Mouse (Mus musculus) CD4-positive helper T cell, adult 2 months (primary cell): ENCODE results near the gene Gm3187.
"Not testable (repeated sequence)": the region's sequence is repeated elsewhere in the genome, so short reads cannot be mapped to it uniquely, and the experiment has no call there.

Experiments used
- DNase-seq: peaks from one replicate; pipeline ENCODE4 v3.0.0-alpha.2; 2012; ENCODE audit warnings: low read depth, missing footprints, low spot score

Gene Gm3187

GRCm38 (mm10) chr14:5483907-5484306 is at the start of gene Gm3187:
TSS of gene Gm3187 (plus strand) at chr14:5484207.
- DNase-seq = not testable (repeated sequence)

DNA sequence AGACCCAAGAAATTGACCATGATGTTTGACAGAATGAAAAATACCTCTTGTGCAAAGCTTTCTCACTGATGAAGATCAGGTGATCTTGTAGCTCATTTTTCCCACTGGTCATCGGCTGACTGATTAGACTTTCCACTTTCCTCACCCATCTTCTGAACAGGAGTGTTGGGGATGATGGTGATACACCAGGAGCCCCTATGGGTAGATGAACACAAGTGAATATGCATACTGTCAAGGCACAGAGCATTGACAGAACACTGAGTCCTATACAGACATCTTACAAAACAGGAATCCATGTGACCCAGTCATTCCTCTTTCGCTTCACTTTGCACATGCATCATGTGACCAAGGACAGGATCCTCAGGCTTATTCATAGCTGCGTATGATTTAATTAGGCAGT is 28.6 kb upstream of the Gm3187 start, which contains the start of gene Gm3194:
Gm3194 (minus strand) TSS at position 101 of the 400 bp plus-strand sequence.
- not testable (repeated sequence) for DNase-seq

- not testable (repeated sequence) for DNase-seq
Observed at GRCm38 (mm10) chr14:5460469-5460868, 23.5 kb upstream of the Gm3187 start.

DNA sequence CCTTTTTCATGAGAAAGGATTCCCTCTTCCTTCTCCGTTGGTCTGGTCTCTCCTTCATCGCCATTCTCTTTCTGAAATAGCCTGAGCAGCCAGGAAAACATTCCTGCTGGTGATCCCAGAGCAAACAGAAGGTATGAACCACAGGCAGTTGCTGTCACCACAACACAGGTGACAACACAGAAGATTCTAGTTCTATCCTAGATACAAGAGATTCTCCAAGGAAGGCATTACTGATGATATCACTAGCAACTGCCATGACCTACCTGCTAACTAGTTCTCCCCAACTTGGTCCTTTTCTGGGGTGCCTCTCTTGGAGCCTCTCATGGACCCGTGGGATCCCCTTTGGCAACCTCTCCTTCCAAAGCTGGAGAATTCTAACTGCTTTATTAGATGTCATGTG is 6.3 kb upstream of the Gm3187 start, which contains the start of gene Gm8246:
Gm8246 (minus strand) TSS at position 101 of the 400 bp plus-strand sequence.
- DNase-seq = not testable (repeated sequence)

GRCm38 (mm10) chr14:5501374-5501773 is 17.4 kb downstream of the Gm3187 start, which contains the start of gene Gm3488:
TSS of gene Gm3488 (plus strand) at chr14:5501674.
- not testable (repeated sequence) for DNase-seq

DNA sequence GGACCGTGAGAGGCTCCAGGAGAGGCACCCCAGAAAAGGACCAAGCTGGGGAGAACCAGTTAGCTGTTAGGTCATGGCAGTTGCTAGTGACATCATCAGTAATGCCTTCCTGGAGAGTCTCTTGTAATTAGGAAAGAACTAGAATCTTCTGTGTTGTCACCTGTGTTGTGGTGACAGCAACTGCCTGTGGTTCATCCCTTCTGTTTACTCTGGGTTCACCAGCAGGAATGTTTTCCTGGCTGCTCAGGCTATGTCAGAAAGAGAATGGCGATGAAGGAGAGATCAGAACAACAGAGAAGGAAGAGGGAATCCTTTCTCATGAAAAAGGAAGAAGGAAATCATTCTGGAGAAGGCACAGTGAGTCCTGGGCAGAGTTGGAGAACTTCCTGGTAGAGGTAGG is 54.2 kb downstream of the Gm3187 start, which contains the start of gene Gm3532:
Gm3532 (plus strand) TSS at position 301 of the 400 bp plus-strand sequence.
- not testable (repeated sequence) for DNase-seq
